Mouse (Mus musculus) liver, adult 2 months (tissue): ENCODE results near the gene Traf2. TPM values are rescaled to one million over a fixed set of nuclear protein-coding genes. Genes with fewer than 3 reads are reported as not detected.

Experiments used
- DNase-seq: peaks from one replicate; pipeline ENCODE4 v3.0.0-alpha.2; 2011; ENCODE audit warnings: low read depth, low spot score; ENCODE audit errors: extremely low read depth
- H3K27ac ChIP-seq: fragments of 200-500 bp; replicated peaks from 2 replicates; pipeline ENCODE4 v1.5.1; 2012; ENCODE audit warnings: low read depth, mild to moderate bottlenecking, control low read depth, inconsistent platforms, low read length; ENCODE audit not compliant: insufficient read depth
- H3K27me3 ChIP-seq: fragments of 200-500 bp; 2 replicates; pipeline ENCODE4 v1.6.1; 2012; ENCODE audit warnings: mild to moderate bottlenecking, moderate library complexity, low read length, inconsistent platforms; ENCODE audit not compliant: control insufficient read depth, insufficient read depth
- H3K36me3 ChIP-seq: fragments of 200-500 bp; 2 replicates; pipeline ENCODE4 v1.6.1; 2012; ENCODE audit warnings: low read length, inconsistent platforms; ENCODE audit not compliant: control insufficient read depth, insufficient read depth
- H3K4me1 ChIP-seq: fragments of 200-500 bp; 2 replicates; pipeline ENCODE4 v1.6.1; 2011; ENCODE audit warnings: low read length; ENCODE audit not compliant: control insufficient read depth, insufficient read depth
- H3K4me3 ChIP-seq: fragments of 200-500 bp; 2 replicates; pipeline ENCODE4 v1.5.1; 2011; ENCODE audit warnings: low read depth, mild to moderate bottlenecking, control low read depth, low read length, moderate library complexity; ENCODE audit not compliant: insufficient read depth
- H3K79me2 ChIP-seq: fragments of 200-500 bp; 2 replicates; pipeline ENCODE4 v1.6.1; 2012; ENCODE audit warnings: inconsistent platforms, mild to moderate bottlenecking, low read length, moderate library complexity; ENCODE audit not compliant: control insufficient read depth, insufficient read depth
- H3K9ac ChIP-seq: fragments of 200-500 bp; 2 replicates; pipeline ENCODE4 v1.6.1; 2012; ENCODE audit warnings: low read depth, mild to moderate bottlenecking, control low read depth, inconsistent platforms, low read length
- CTCF ChIP-seq: fragments of 200-500 bp; IDR thresholded peaks from 2 replicates; pipeline ENCODE4 v1.5.1; 2011; ENCODE audit warnings: low read depth, low read length, control low read depth
- POLR2A ChIP-seq: fragments of 200-500 bp; IDR thresholded peaks from 2 replicates; pipeline ENCODE4 v1.6.1; 2011; ENCODE audit warnings: low read length, control low read depth; ENCODE audit not compliant: insufficient read depth; ENCODE audit errors: extremely low read depth
- WGBS: fragments of 180-500 bp; shearing (Covaris S2); methylation state at CpG from one replicate; pipeline ENCODE4 v1.1.7; 2018; 5-methylcytosine and 5-hydroxymethylcytosine counted together
- polyA plus RNA-seq: library from polyadenylated mRNA; depleted of rRNA; stranded (reverse); fragments of >200 nt; gene quantifications from 2 replicates; pipeline ENCODE4 v1.2.3, GENCODE M21; 2012
- total RNA-seq: library from RNA; depleted of rRNA; stranded (reverse); fragments of >200 nt; gene quantifications from 2 replicates; pipeline ENCODE4 v1.2.3, GENCODE M21; 2014

Gene Traf2
- total and polyA plus RNA-seq, 2 experiments = 4.0 to 9.9 TPM

DNA sequence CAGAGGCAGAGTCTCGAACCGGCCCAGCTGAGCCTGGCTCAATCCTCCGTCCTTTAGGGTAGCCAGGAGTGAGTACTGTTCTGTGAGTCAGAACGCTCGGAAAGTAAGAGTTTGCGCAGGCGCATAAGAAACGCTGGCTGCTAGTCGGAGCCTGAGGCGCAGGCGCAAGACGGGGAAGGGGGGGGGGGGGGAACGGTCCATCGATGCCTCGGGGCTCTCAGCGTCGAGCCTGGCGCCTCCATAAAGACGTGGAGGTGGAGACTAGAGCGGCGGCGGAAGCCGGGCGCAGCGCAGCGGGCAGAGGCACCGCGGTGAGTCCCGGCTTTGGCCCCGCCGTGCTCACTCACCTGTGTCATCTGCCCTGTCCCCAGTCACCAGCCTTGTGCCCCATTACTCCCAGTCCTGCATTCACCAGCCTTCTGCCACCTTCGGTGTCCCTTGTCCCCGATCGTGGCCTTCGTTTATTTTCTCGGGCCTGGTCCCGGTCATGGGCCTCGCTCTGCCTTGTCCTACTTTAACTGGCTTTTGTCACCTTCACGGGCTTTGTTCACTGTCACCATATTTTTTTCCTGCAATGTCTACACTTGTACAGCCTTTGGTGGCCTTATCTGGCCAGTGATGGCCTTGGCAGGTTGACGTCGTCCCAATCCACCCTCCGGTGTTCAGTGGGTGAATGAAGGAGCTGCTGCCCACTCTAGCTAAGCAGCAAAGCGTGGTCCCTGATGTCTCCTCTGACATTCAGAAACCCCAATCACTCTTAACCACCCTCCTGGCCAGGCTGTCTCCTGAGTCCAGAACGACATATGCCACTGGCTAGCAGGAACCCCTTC, 45.9 kb downstream of the Traf2 start, which contains the start of gene Fbxw5:
Fbxw5 (plus strand) TSS at position 175 of the 830 bp plus-strand sequence.
- no peaks in the 10 kb centered on the region for H3K36me3 ChIP-seq
- peaks cover 10% of the 10 kb centered on the region for H3K79me2 ChIP-seq
- peak within 1 kb of the TSS; percentile 92 for H3K27ac ChIP-seq
- under 1% methylated on average over 28 of the region's 44 CpGs for WGBS
- DNase-seq = peak; percentile 79
- H3K27me3 ChIP-seq = no peaks in the 10 kb centered on the region
- TF ChIP-seq POLR2A = peak; percentile 72
- no peak for TF ChIP-seq CTCF
- H3K4me1 ChIP-seq = peaks cover 17% of the 10 kb centered on the region
- H3K9ac ChIP-seq = peak within 1 kb of the TSS; percentile 96
- H3K4me3 ChIP-seq = peak within 1 kb of the TSS; percentile 89

GRCm38 (mm10) chr2:25500071-25500575, 46.6 kb downstream of the Traf2 start:
- Histone ChIP-seq H3K36me3 (no peaks in the 10 kb centered on the region), H3K27me3 (no peaks in the 10 kb centered on the region), H3K4me1 (peaks cover 17% of the 10 kb centered on the region), H3K27ac (peak overlapping the region; percentile 92), H3K9ac (peak overlapping the region; percentile 67), H3K79me2 (peaks cover 10% of the 10 kb centered on the region), H3K4me3 (peak overlapping the region; percentile 66)
- DNase-seq = peak; percentile 90
- WGBS = 15% methylated on average over 6 of the region's 6 CpGs
- TF ChIP-seq POLR2A = peak; percentile 60; the same call in 1 of the 2 replicates
- no peak for TF ChIP-seq CTCF

DNA sequence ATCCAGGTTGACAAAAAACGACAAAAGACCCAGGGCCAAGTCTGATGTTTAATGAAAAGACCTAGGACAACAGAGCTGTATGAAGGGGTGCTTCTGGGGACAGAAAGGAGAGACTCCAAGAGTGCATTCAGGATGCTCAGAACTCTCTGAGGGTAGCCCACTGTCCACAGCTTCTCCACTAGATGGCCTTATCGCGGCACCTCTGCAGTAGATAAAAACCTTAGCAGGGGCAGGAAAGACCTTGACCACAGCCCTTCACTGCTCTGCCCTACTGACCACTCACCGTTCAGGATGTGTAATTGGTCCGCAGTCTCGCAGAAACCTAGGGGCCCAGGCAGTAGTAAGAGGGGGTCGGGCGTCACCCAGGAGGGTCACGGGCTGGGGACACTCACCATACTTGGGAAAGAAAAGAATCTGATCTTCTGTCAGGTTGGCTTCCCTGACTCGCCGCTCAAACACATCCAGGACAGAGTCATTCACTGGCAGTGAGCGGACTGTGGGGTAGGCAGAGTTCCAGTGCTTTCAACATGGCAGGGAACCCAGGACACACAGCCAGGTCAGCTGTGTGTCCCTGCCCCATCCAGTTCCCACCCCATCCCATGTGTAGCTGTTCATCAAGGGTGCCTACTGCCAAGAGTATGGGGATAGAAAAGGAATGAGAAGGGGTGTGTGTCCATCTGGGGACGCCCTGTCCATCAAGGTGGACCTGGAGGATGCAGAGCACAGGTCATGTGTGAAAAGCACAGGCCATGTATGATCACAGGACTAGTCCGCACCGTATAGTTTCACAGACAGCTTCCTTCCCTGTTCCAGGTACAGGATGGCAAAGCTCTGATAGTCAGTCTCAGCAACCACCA, 47.9 kb downstream of the Traf2 start:
- peaks cover 17% of the 10 kb centered on the region for H3K4me1 ChIP-seq
- WGBS = 38% methylated on average over 15 of the region's 15 CpGs

DNA sequence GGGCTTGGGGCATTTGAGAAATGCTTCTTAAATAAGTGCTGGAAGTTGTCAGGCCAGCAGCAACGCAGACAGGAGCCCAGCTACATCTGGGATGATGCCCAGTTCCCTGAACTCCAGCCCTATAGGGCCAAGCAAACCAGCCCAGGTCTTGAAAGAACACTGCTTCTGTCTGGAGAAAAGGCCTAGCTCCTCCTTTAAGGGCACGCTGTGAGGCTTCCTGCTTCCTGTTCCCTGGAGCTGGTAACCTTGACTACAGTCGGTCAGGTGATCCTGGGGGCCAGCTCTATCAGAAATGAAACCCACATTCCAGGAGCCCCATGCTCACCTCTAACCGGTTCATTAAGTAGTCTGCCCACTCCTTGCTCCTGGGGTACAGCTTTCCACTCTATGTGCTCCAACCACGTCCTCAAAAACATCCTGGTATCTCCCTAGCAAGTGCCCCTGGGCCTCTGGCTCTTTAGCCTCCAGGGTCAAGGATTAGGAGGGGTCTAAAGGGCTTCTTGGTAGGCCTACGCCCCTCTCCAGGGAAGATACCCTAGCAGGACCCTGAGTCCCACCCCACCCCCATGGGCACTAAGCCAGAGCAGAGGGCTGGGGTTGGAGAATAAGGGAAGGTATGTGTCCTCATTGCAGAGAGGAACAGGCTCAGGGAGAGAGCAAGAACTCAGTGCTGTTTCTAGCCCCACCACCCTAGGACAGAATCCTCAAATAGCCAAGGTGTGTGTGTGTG, 48.7 kb downstream of the Traf2 start:
- Histone ChIP-seq H3K79me2 (peaks cover 10% of the 10 kb centered on the region), H3K27ac (no peak overlapping the region), H3K4me1 (peaks cover 17% of the 10 kb centered on the region), H3K27me3 (no peaks in the 10 kb centered on the region), H3K4me3 (no peak overlapping the region), H3K9ac (no peak overlapping the region), H3K36me3 (no peaks in the 10 kb centered on the region)
- peak; percentile 22 for DNase-seq
- TF ChIP-seq POLR2A = no peak
- TF ChIP-seq CTCF = no peak
- WGBS = 57% methylated on average over 6 of the region's 6 CpGs

More for the DNA sequence above, 47.9 kb downstream of the Traf2 start:
- H3K36me3 ChIP-seq = no peaks in the 10 kb centered on the region
- H3K79me2 ChIP-seq = peaks cover 10% of the 10 kb centered on the region
- H3K9ac ChIP-seq = peak overlapping the region; percentile 67
- peak; percentile 79 for DNase-seq
- H3K27ac ChIP-seq = peak overlapping the region; percentile 92
- H3K4me3 ChIP-seq = peak overlapping the region; percentile 66
- no peaks in the 10 kb centered on the region for H3K27me3 ChIP-seq
- TF ChIP-seq CTCF (no peak), POLR2A (no peak)

DNA sequence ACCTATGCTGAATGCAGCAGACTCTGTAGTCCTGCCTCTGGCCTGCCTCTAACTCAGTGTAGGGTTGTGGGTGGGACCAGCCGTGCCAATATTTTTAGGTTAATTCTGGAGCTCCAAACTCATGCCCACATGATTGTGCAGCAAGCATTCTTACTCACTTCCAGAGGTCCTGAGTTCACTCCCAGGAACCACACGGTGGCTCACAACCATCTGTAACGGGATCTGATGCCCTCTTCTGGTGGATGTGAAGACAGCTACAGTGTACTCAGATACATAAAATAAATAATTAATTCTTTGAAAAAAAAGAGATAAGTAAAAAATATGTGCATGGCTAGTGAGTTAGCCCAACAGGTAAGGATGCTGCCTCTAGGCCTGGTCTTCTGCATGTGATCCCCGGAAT, 50.3 kb downstream of the Traf2 start:
- peak; percentile 59 for DNase-seq
- 51% methylated on average over 4 of the region's 4 CpGs for WGBS
- Histone ChIP-seq H3K27me3 (no peaks in the 10 kb centered on the region), H3K4me3 (no peak overlapping the region), H3K27ac (no peak overlapping the region), H3K79me2 (peaks cover 7% of the 10 kb centered on the region), H3K36me3 (no peaks in the 10 kb centered on the region), H3K4me1 (peaks cover 12% of the 10 kb centered on the region), H3K9ac (no peak overlapping the region)
- TF ChIP-seq POLR2A (no peak), CTCF (peak; percentile 53)
